Mouse (Mus musculus): ENCODE measurements around the gene Chpt1.

DNA sequence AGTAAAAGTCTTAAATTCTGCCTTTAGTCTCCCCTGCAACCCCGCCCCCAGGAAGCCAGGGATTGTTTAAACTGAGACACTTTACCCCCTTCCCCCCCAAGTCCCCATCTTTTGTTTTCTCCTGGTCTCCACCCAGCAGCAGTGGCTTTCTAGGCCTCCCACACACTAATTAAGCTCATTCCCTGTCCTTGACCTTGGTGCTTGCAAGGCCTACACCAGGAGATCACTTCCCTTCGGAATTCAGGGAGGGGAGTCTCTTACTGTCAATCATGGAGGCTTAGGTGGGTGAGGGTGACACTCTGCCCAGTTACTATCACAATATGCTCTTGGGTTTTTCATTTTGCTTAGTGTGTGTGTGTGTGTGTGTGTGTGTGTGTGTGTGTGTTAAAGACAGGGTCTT is 43.8 kb upstream of the Chpt1 start:
- no peak for TF ChIP-seq POLR2A (IDR thresholded peaks at IDR 0.05; ENCODE audit: borderline replicate concordance, extremely low read depth, low read depth, low read length)
- TF ChIP-seq CTCF (IDR thresholded peaks at IDR 0.05; ENCODE audit: insufficient read depth, low read length): no peak
